Mouse (Mus musculus) liver, embryonic 14.5 days (tissue): ENCODE measurements around the gene Fam71e2.

ENCODE experiments used
- CTCF ChIP-seq: IDR thresholded peaks from 2 replicates; pipeline ENCODE4 v1.5.1; 2016; ENCODE audit warnings: antibody characterized with exemption, low read depth, control low read depth
- EP300 ChIP-seq: IDR thresholded peaks from 2 replicates; pipeline ENCODE4 v1.6.1; 2016; ENCODE audit warnings: antibody characterized with exemption, low read depth

GRCm38 (mm10) chr7:4782130-4782529 is 11.0 kb upstream of the Fam71e2 start:
- TF ChIP-seq CTCF, result no peak
- TF ChIP-seq EP300, result no peak
